Mouse (Mus musculus) cerebellum, adult 9-10 months (tissue): Measurements from ENCODE around the gene Blvra.
"Not testable (repeated sequence)": the region's sequence is repeated elsewhere in the genome, so short reads cannot be mapped to it uniquely, and the experiment has no call there.

ENCODE experiments used
- DNase-seq: peaks from one replicate; pipeline ENCODE4 v3.0.0; 2022

Gene Blvra

DNA sequence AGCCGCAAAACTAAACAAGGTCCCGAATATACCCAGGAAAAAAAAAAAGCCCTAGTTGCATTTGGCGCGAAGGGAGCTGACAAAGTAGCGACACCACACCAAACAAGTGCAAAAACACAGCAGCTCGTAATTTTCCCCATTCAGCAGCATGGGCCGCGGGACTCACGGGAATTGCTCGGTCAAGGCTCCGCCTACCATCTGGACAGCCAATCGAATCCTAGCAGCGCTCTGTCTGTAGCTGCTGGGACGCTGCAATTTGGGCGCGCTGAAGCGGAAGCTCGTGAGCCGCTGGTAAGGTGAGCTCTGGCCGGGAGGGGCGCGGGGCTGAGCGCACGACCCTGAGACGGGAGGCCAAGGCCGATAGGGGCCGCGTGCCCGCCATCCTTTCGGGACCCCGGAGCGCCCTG, at the start of gene Blvra:
TSS of gene Blvra (plus strand) at position 231 of the 407 bp plus-strand sequence.
- peak; percentile 87 for DNase-seq

GRCm38 (mm10) chr2:127035006-127035605, 35.4 kb upstream of the Blvra start:
- no peak for DNase-seq

GRCm38 (mm10) chr2:127037299-127037698, 33.2 kb upstream of the Blvra start:
- DNase-seq, result no peak

DNA sequence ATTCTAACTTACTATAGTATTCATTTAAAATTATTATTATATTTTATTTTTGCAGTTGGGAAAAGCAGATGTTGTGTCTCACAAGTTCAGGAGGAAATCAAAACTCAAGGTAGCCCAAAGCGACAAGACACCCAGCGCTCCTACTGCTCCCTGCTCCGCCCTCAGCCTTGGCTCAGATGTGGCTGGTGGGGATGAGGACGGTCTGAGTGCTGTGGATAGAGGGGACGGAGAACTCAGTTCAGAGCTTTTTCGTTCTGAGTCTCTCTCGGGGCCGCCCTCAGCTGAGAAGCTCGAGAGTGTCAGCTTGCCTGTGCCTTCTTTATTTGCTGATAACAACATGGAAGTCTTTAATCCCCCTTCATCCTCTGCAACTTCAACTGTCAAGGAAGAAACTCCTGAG, 9.0 kb upstream of the Blvra start:
- DNase-seq, result no peak

- no peak for DNase-seq
Observed at GRCm38 (mm10) chr2:127068806-127069205, 1.7 kb upstream of the Blvra start.

- peak; percentile 10 for DNase-seq
Observed at GRCm38 (mm10) chr2:127069781-127070434, 557 bp upstream of the Blvra start.

GRCm38 (mm10) chr2:127070879-127071278, 414 bp downstream of the Blvra start:
- no peak for DNase-seq

DNA sequence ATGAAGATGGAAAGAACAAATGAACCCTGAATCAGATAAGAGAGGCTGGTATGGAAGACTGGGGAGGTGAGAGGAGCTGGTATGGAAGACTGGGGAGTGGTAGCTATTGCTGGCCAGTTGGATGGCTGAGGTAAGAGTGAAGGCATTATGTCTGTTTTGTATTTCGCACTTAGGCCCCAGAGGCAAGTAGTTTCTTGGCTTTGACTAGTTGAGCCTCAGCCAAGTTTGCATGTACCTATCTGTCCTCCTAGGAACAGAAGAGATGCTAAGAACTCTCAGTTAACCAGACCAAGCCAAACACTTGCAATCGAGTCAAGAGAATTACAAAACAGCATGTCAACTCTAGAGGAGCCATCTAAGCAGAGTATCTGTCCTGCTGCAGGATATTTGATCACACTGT, 3.7 kb downstream of the Blvra start:
- DNase-seq, result no peak

GRCm38 (mm10) chr2:127077611-127078010, 7.1 kb downstream of the Blvra start:
- DNase-seq, result no peak

GRCm38 (mm10) chr2:127079066-127079465, 8.6 kb downstream of the Blvra start:
- not testable (repeated sequence) for DNase-seq

DNA sequence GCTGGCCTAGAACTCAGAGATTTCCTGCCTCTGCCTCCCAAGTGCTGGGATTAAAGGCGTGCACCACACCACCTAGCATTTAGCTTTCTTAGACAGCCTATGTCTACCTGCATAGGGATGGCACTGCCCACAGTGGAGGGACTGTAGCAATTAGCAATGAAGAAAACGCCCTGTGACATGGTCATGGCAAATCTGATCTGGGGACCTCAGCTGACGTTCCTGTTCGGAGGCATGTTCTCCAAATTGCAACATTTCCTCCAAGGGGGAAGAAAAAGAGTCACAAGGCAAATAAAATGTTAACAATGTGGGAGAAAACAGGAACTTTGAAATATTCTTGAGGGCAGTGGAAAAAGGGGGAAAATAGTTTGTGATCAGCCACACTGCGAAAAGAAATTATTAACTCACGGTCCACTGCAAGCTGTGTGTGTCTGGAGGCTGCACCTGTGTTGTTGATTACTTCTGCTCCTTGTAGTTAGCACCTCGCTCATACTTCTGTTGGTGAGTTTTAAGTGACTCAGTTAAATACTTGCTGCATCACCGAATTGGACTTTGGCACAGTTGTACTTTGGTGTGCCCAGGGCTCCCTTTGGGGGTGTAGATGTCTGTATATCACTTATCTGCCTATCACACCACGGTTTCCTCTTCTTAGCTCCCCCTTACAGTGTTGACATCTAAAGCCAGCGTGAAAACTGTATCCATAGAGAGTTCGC, 9.6 kb downstream of the Blvra start:
- no peak for DNase-seq

DNA sequence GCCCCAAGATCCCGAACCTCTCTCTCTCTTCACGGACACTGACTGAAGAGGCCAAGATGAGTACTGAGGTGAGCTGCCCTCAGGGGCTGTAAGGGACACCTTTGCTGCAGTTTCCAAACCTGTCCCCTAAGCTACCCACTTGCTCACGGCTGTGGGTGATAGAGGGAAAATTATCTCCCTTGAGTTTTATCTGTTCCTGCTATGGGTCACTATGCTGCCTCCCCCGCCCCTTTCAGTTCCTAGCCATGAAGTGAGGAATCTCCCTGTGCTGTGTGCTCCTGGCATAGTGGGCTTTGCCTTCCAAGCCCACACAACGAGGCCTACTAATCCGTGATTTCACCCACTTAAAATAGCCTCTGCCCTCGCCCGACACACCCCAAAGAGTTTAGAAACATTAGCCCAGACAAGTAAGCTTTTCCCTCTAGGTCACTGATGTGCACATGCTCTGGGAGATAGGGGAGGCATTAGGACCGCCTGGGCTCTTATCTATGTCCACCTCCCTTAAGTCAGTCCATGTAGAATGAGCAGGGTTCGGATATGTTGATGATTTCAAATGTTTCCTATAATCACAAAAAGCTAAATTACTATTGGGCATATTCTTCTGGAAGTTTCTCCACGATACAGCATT, 10.2 kb downstream of the Blvra start:
- no peak for DNase-seq

DNA sequence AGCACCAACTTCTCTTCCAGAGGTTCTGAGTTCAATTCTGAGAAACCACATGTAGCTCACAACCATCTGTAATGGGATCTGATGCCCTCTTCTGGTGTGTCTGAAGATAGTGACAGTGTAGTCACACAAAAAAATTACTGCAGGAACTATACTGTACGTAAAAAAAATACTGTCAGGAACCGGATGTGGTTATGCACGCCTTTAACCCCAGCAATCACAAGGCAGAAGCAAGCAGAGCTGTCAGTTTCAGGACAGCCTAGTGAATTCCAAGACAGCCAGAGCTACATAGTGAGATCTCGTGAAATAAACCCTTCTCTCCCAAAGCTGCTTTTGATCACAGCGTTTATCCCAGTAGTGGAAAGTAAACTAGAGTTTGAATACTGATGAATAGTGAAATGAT, 15.8 kb downstream of the Blvra start:
- DNase-seq, result no peak

DNA sequence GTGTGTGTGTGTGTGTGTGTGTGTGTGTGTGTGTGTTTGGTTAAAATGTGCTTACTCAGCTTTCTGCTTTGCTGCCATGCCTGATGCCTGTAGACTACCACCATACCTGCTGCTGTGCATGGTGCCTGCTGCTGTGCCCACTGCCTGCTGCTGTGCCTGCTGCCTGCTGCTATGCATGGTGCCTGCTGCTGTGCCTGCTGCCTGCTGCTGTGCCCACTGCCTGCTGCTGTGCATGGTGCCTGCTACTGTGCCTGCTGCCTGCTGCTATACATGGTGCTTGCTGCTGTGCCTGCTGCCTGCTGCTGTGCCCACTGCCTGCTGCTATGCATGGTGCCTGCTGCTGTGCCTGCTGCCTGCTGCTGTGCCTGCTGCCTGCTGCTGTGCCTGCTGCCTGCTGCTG, 19.7 kb downstream of the Blvra start:
- DNase-seq, result not testable (repeated sequence)

DNA sequence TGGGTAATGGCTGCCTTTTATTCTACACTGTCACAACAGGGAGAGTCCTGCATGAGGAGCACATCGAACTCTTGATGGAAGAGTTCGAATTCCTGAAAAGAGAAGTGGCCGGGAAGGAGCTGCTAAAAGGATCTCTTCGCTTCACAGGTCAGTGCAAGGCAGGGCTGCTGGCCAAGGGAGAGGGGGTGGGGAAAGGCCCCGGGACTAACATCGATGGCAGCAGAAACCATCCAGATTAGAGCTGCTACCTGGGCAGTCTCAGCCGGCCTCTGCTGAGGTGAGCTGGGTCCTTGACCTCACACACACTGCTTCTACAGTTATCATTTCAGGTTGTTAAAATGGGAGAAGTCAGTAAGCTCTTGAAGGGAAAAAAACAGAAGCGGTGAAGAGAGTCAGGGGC, 21.5 kb downstream of the Blvra start:
- DNase-seq, result no peak

- DNase-seq, result no peak
Observed at GRCm38 (mm10) chr2:127108986-127109385, 38.5 kb downstream of the Blvra start.

DNA sequence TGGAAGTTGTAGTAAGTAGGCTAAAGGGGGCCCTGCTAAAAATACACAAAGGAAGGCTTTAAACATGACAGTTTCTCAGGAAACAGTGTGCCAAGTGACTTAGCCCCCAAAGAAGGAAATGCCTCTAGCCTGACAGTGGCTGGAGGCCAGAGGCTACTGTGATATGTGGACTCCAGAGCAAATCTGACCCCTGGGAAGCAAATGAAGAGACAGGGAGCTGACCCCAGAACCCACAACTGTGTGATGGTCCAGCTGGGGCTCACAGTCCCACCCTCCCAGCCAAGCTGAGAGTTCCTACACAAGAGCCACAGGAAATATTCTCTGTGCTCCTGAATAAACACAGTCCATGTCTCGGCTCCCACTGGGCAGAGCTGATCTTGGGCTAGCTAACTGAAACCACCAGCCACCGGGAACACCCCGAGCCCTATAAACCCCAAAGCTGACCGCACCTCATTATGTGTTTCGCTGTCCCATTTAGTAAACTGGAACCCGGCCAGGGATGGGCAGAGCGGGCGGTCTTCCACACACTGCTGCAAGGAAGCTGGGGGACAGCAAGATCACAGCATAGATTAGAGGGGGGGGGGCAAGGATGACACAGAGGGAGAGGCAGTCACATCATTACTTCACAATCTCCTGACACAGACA, 51.2 kb downstream of the Blvra start:
- DNase-seq, result no peak

DNA sequence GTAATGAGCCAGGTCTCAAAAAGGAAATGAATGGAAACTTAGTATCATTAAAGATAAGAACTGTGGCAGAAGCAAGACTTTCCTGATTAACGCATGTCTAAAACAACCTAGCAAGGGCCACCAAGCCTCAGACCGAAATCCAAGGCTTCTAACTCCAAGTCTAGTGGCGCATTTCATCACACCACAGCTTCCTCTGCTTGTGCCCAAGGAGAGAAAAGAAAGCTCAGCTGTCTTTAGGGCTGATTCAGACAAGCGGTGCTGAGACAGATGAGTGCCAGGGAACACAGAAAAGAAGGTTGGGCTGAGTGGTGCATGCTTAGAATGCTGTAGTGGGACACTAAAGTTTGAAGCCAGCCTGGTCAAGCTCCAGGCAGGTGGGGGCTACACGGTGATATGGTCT, 58.5 kb downstream of the Blvra start:
- DNase-seq, result no peak

- DNase-seq, result no peak
Observed at GRCm38 (mm10) chr2:127131353-127131752, 60.9 kb downstream of the Blvra start.

- DNase-seq, result peak; percentile 87
Observed at GRCm38 (mm10) chr2:127133621-127134461, 63.4 kb downstream of the Blvra start, which contains the start of gene Ncaph. TSS of gene Ncaph (minus strand) at chr2:127133954.

GRCm38 (mm10) chr2:127135255-127135654, 64.8 kb downstream of the Blvra start:
- not testable (repeated sequence) for DNase-seq

DNA sequence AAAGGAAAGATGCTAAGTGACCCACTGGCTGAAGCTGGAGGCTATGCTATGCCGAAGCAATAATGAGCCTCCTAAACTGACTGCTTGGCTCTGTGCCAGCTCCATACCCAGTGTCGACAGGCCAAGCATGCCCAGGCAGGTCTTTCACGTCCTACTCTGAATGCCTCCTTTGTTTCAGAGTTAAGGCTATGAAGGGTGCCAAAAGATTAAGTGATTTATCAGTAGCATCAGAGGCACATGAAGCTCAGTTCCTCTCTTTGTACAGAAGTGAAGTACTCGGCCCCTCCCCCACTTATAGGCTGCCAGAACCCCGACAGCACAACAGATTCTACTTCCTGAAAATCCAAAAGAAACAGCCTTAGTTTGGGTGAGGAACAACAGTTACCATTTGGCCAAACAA, 66.5 kb downstream of the Blvra start:
- DNase-seq, result no peak
